Mouse (Mus musculus) cerebellum, postnatal 25 days (tissue): Measurements from ENCODE around the gene Crp.

Experiments used
- DNase-seq, 2 experiments: peaks; one replicate each; pipeline ENCODE4 v3.0.0; 2021; ENCODE audit warnings: mixed read lengths in 2 of 2

Gene Crp

DNA sequence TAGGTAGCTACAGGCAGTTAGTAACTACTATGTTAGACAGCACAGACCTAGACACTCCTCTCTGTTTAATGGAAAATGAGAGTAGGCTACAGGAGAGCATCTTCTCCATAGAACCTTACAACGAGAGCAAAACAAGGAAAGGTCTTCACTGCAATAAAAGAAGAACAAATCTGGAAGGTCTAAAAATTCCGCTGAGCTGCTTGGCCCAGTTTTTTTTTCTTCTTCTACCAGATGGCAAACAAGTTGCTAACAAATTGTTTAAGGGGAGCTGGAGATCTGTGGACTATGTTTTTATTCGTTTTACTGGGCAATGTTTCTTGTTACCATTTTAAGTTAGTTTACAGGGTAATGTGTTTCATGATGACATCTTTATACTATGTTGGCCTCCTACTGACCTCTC lies 53.4 kb downstream of the Crp start:
- DNase-seq: no peak

DNA sequence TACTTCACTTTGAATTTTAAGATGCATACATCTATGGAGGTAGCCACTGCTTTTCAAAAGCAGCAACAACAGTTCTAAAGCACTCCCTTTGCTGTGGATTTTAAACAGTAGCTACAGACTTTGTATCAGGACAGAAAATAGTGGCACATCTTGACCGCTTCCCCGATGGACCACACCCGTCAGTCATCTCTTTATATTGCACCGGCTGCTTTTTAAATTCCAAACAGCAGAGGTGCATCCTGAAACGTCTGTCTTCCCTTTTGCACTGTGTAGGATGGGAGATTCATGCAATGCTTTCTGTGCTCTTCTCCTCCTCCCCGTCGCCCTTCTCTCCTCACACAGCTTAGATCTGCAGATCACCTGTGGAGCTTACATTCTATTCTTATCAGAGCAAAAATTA lies 57.3 kb downstream of the Crp start:
- DNase-seq: no peak

DNA sequence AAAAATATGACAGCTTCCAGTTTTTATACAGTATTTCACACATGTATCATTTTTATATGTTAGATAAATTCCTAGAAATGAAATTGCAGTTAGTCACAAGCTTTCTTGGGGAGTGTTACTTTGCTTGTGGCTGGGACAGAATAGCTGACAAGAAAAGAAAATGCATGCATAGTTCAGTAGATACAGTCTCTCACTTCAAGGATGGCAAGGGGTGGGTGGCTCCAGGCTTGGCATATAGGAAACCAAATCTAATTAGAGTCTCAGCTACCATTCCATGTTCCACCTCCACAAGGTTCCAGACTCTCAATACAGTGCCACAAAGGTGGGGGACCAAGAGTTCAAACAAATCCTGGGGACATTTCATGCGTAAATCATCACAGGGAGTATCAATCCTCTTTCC lies 61.7 kb downstream of the Crp start:
- DNase-seq: no peak

DNA sequence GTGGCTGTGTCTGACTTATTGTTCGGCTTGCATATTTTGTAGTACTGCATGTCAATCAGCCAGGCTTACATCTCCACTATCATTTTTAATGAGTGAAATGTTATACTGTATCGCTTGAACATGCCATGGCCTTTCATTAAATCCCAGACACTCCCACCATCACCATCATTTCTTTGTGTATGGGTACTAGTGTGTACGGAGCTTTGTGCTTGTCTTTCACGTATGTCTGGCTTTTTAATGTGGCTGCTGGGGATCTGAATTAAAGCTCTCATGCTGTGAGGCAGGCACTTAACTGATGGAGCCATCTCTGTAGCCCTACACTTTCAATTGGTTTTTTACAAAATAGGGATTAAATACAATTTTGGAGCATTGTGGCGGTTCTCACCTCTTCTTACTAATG lies 81.3 kb downstream of the Crp start:
- no peak for DNase-seq

DNA sequence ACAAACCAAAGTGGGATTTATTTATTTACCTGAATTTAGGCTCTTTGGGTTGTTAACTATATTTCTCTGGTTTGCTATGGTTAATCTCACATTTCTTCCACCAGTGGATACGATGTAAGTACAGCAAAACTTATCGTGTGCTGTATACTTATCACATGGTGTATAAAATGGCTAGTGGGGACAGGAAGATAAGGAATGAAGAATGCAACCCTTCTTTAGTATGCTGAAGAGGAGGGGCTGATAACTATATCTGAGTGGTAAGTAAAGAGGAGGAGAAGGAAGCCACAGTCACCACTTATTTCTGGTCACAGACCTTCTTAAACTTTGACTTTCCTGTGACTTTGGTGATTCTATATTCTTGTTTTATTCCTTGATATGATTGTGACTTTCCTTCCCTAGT lies 87.5 kb downstream of the Crp start:
- DNase-seq: no peak

DNA sequence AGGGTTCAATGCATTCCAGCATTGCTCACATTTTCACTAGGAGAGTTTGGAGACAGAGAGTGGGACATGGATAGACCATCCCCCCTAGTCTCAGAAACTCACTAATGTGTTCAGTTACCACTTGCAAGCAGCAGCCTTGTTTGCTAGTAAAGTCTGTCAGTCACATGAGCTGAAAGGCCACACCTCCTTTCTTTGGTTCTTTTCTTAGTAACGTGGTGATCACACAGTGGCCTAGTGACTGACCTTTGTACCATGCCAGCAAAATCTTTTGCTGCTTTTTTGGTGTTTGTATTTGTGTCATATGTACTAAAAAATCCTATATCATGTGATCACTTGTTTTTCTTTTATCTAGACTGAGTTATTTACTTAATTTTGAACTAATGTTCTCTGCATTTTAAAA lies 88.0 kb downstream of the Crp start:
- DNase-seq: no peak

DNA sequence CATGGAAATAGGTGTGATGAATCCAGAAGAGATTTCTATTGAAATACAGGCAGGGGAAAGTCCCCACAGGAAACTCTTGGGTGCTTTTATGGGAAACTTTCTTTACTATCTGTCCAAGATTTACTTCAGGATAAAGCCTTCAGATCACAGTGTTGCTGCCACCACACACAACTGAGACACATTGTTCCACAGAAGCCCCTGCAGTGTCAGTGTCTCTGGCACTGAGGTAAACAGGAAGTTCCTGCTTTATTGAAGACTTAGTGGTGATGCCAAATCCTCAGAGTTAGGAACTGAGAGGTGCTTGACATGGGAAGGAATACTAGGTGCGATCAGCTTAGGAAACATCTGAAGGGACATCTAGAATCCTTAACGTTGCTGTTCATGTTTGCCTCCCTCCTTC lies 131.1 kb downstream of the Crp start:
- no peak for DNase-seq

DNA sequence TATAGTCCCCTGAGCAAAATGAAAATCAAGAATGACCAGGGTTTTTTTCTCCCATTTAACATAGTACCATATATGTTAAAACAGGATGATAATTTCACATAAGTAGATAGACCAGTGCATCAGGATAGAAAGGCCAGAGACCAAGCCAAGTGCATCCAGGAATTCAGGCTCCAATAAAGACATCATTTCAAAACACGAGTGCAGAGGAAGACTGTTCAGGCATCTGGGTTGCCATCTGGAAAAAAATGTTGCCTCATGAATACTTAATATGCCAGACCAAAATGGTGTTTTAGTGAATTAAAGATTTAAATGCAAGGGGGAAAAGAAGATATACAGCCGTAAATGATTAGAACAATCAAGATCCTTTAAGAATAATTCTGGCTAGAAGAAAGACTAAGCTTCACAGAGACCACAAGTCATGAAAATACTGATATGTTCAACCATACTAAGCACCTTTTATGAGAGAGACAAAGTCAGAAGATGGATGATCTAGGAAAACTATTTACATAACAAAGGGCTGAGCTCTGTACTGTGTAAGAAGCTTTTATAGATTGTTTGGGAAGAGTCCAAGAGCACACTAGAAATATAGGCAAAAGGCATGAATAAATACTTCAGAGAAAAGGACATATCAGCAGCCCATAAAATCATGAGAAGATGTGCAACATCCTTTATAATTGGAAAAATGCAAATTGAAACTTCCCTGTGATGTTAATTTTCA lies 149.3 kb downstream of the Crp start:
- DNase-seq: no peak

DNA sequence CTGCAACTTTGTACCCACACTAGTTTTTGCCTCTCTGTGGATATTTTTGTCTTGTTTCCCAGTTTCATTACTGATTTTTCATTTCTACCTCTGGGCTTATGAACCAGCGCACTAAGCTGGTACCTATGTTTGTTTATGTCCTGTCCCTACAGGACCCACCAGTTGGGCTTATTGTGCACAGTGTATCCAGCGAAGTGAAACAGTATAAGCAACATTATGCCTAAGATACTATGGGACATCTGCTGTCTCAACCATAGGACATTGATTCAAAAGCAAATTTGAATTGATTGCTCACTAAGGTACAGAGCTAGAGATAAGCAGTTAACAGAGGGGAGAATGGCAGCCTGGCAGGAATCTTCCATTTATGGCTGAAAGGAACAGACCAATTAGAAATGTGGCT lies 150.3 kb downstream of the Crp start:
- DNase-seq: no peak

DNA sequence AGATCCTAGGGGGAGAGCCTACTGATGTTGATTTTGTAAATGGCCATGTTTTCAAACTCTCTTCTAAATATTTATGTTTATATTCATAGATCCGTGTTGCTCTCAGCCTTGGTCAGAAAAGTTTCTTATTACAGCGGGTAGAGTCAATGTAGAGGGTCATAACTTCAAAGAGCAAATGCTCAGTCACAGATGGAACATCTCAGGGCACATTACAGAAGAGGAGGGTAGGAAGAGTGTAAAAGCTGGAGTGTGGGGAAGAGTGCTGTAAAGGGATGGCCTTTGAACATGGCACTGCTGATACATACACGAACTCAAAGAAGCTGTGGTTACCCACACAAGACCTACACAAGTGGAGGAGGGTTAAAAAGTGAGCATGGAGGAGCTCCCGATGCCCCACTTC lies 177.4 kb downstream of the Crp start:
- DNase-seq: no peak

DNA sequence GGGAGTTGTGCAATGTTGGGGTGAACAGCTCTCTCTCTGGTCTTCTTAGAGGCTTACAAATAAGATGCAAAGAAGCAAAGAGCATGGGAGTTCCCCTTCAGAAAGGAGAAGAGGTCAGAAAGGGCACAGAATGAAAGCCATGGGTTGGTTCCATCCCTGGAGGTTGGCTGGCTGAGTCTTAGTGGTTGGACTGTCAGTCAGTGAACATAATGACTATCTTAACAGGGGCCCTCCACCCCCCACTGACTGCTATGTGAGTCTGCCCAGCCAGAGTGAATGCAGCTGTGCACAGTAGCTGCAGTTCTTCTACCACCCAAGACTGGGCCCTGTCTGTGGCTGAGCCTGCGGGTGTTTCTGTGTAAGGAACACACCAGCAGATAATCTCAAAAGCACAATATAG lies 178.8 kb downstream of the Crp start:
- no peak for DNase-seq
